Mouse (Mus musculus): ENCODE measurements around the gene Olfr39.

- no peak for TF ChIP-seq CTCF (IDR thresholded peaks at IDR 0.05; ENCODE audit: borderline replicate concordance, extremely low read depth, insufficient read depth, insufficient read length)
- no peak for TF ChIP-seq POLR2A (IDR thresholded peaks at IDR 0.05; ENCODE audit: borderline replicate concordance, extremely low read depth, insufficient read depth, insufficient read length, poor library complexity, severe bottlenecking)
These were observed 44.8 kb upstream of the Olfr39 start for GRCm38 (mm10) chr9:20237378-20237777.
